Mouse (Mus musculus) Patski (cell line): ENCODE results near the gene Serpinb6a. TPM values are rescaled to one million over a fixed set of nuclear protein-coding genes. Genes with fewer than 3 reads are reported as not detected.

Source experiments
- ATAC-seq: fragments of 100-300 bp; one replicate; pipeline ENCODE4 v1.8.0; 2021
- CTCF ChIA-PET: fragments of 350-600 bp; sonication (Branson Sonifier 250); formaldehyde crosslinking; loops from one replicate; lab custom pipeline; 2022; ENCODE audit warnings: inconsistent platforms; lab: Charles Lee
- POLR2A ChIA-PET: fragments of 350-600 bp; sonication (Branson Sonifier 250); formaldehyde crosslinking; loops from one replicate; lab custom pipeline; 2022; ENCODE audit warnings: antibody characterized with exemption, inconsistent platforms; lab: Charles Lee
- DNase-seq: peaks from one replicate; pipeline ENCODE4 v3.0.0-alpha.2; 2011; ENCODE audit warnings: low read depth, low spot score
- H3K27me3 ChIP-seq: fragments of 371-371 bp; one replicate; pipeline ENCODE4 v1.5.1; 2021
- CTCF ChIP-seq: fragments of 100-300 bp; IDR thresholded peaks from one replicate; pipeline ENCODE4 v1.5.1; 2021
- in situ Hi-C: fragments of 300-500 bp; cut with MboI; formaldehyde crosslinking; loops from 3 replicates; pipeline ENCODE4 v1.11.1; 2018; ENCODE audit warnings: low pct_unique_long_range_greater_than_20kb, mixed read lengths
- polyA plus RNA-seq: library from polyadenylated mRNA; unstranded; gene quantifications from one replicate; pipeline ENCODE4 v1.2.3, GENCODE M21; 2021

The Serpinb6a gene
- polyA plus RNA-seq, 1 experiment from 2014 or later, result 187 TPM

DNA sequence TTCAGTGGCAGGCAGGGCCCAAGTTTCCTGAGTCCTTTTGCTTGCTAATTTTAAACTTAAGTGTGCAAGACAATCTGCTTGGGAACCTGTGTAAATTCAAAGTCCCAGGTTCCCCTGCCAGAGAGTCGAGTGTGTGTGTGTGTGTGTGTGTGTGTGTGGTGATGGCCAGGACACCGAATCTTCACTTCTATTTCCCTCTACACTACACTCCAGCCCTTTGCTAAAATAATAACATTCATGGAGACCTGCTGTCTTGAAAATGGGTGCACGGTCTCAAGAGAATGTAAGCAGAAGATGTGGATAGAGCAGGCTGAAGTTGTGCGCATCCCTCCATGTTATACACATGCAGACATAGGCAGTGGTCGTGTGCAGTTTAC lies 35.5 kb upstream of the Serpinb6a start:
- DNase-seq (no peak), ATAC-seq (no peak)
- TF ChIP-seq CTCF, result no peak
- in situ Hi-C loops, result loop anchor here (10.0 kb wide), 2 partner anchors 597 to 837 kb away; partner anchors contain the start of gene Prpf4b
- ChIA-PET CTCF (interaction anchor here (1.5 kb wide), 1 partner anchor 42 kb away, joined by 5 read pairs; no protein-coding TSS in a partner anchor), POLR2A (interaction anchor here (1.1 kb wide), 1 partner anchor 35 kb away, joined by 3 read pairs; the partner anchor contains the start of gene Serpinb6a)
- no peaks in the 10 kb centered on the region for H3K27me3 ChIP-seq

DNA sequence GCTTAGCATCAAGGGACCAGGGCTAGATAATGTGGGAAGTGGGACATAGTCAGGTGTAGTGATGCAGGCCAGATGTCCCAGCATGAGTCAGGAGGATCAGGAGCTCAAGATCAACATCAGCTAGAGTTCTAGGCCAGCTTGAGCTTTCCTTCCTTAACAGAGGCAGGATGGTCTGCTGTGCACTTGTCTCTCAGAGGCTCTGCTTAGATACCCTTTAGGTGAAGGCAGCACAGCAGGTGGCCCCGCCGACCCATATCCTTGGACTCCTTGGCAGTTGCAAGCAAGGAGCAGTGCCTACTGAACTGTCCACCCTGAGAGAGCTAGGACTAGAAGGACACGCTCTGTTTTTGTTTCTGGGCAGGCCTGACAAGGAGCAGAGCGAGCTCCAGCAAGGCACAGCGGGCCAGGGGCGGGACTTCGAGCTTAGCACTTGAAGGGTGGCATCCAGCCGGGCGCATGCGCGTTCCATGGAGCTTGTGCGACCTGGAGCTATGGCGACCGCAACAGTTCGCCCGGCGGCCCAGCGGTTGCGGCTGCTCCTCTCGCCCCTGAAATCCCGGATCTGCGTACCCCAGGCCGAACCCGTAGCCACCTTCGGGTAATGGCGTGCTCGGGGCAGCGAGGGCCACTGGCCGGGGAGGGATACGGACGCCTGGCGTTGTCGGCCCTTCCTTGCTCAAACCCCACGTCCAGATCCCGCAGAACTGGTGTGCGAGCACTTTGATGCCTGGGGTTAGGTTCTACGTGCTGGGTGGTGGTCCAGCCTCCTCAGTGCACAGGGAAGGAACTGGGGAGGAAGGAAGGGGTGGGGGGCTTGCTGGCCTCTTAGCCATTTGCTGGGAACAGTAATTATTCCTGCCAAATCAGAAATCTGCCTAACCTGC lies 34.8 kb upstream of the Serpinb6a start, which contains the start of gene Bphl:
Gene Bphl, plus strand, starts transcription at position 426 of the 884 bp plus-strand sequence.
- ATAC-seq (peak; percentile 67), DNase-seq (peak; percentile 49)
- in situ Hi-C loops, result loop anchor here (10.0 kb wide), 2 partner anchors 597 to 837 kb away; partner anchors contain the start of gene Prpf4b
- ChIA-PET CTCF (interaction anchor here (1.3 to 1.8 kb wide), 4 partner anchors 8 to 117 kb away, joined by 3 to 6 read pairs (median 4); no protein-coding TSS in a partner anchor), POLR2A (interaction anchor here (1.2 kb wide), 1 partner anchor 125 kb away, joined by 3 read pairs; no protein-coding TSS in a partner anchor)
- H3K27me3 ChIP-seq, result no peaks in the 10 kb centered on the region
- no peak for TF ChIP-seq CTCF

DNA sequence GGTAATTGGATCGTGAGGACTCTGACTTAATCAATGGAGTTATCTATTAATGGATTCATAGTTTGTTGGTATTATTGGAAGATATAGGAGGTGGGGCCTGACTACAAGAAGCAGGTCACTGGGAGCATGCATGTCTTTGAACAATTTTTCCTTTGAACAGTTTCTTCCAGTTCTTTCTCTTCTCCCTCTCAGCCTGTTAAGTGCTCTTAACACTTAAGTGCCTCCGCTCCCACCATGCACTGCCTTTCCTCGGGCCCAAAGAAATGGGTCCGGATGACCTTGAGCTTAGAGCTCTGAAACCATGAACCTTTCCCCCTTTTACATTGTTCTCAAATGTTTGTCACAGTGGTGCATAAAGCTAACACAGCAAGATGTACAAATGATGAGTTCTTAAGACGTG lies 34.1 kb upstream of the Serpinb6a start:
- in situ Hi-C loops, result loop anchor here (10.0 kb wide), 2 partner anchors 598 to 838 kb away; partner anchors contain the start of gene Prpf4b
- H3K27me3 ChIP-seq, result no peaks in the 10 kb centered on the region
- CTCF ChIA-PET, result interaction anchor here (1.3 to 1.8 kb wide), 4 partner anchors 8 to 118 kb away, joined by 3 to 6 read pairs (median 4); no protein-coding TSS in a partner anchor
- ATAC-seq (no peak), DNase-seq (no peak)
- POLR2A ChIA-PET, result interaction anchor here (1.2 kb wide), 1 partner anchor 126 kb away, joined by 3 read pairs; no protein-coding TSS in a partner anchor
- TF ChIP-seq CTCF, result no peak

GRCm38 (mm10) chr13:34035424-34035823 lies 32.8 kb upstream of the Serpinb6a start:
- ATAC-seq (no peak), DNase-seq (no peak)
- no peak for TF ChIP-seq CTCF
- ChIA-PET POLR2A (no interaction called here), CTCF (no interaction called here)
- in situ Hi-C loops, result loop anchor here (10.0 kb wide), 2 partner anchors 599 to 839 kb away; partner anchors contain the start of gene Prpf4b
- no peaks in the 10 kb centered on the region for H3K27me3 ChIP-seq

DNA sequence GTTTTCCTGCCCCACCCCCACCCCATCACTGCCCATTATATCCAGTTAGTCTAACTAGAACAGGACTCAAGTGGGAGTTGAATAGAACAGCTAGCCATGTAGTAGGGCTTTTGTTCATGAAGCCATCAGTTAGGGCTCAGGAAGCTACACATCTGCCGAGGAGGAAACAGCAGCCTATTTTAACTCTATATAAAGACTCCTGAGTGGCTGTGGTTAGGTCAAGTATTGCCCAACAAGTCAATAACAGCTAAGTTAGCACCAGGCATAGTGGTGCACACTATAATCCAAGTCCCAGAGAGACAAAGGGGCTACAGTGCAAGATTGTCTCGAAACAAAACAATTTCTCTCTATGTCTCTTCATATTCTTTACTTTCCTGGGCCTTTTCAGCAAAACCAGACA lies 29.4 kb upstream of the Serpinb6a start:
- in situ Hi-C loops, result loop anchor here (10.0 kb wide), 2 partner anchors 603 to 843 kb away; partner anchors contain the start of gene Prpf4b
- ChIA-PET CTCF (no interaction called here), POLR2A (no interaction called here)
- ATAC-seq (no peak), DNase-seq (no peak)
- H3K27me3 ChIP-seq, result no peaks in the 10 kb centered on the region
- no peak for TF ChIP-seq CTCF

DNA sequence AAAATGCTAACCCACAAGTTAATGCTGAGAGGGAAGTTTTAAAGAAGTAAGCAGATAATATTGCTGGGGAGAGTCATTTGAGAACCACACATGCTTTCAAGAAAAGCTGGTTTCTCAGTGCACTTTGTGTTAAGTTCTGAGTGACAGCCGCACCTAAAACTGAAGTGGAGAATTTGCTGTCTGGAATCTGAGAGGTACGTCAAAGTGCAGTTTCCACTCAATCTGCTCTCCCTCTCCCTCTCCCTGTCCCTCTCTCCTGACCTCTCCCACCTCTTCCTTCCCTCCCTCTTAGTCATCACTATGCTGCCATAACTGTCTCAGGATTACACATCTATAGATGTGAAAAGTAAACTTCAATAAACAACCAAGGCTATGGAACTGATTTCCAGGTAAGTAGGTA lies 19.4 kb upstream of the Serpinb6a start:
- ATAC-seq (no peak), DNase-seq (no peak)
- ChIA-PET CTCF (no interaction called here), POLR2A (no interaction called here)
- in situ Hi-C loops, result no loop called here
- no peaks in the 10 kb centered on the region for H3K27me3 ChIP-seq
- no peak for TF ChIP-seq CTCF

DNA sequence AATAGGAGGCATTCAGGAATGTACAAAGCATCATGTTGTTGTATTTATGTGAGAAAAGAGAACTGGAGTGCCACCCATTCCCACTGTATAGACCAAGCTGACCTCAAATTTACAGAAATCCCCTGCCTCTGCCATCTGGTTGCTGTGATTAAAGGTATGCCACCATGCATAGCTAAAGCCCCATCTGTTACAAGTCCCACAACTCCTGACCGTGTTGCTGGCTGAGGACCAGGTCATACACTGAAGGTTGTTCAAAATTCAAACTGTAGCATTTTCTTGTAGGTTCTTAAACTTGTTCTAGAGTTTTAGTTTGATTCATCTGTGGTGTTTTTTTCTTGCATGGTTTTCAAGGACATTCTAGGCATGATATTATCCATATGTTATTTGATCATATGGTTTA lies 15.9 kb upstream of the Serpinb6a start:
- DNase-seq (no peak), ATAC-seq (no peak)
- no peak for TF ChIP-seq CTCF
- H3K27me3 ChIP-seq, result no peaks in the 10 kb centered on the region
- in situ Hi-C loops, result no loop called here
- POLR2A ChIA-PET, result no interaction called here
- CTCF ChIA-PET, result no interaction called here

GRCm38 (mm10) chr13:34016927-34017569 lies 14.5 kb upstream of the Serpinb6a start:
- no peak for ATAC-seq
- POLR2A ChIA-PET, result no interaction called here
- CTCF ChIA-PET, result no interaction called here
- no peak for DNase-seq
- in situ Hi-C loops, result no loop called here
- no peaks in the 10 kb centered on the region for H3K27me3 ChIP-seq
- no peak for TF ChIP-seq CTCF

GRCm38 (mm10) chr13:34007234-34007633 lies 4.6 kb upstream of the Serpinb6a start:
- POLR2A ChIA-PET, result no interaction called here
- CTCF ChIA-PET, result no interaction called here
- in situ Hi-C loops, result no loop called here
- no peak for TF ChIP-seq CTCF
- no peak for DNase-seq
- no peak for ATAC-seq
- H3K27me3 ChIP-seq, result no peaks in the 10 kb centered on the region

GRCm38 (mm10) chr13:34003058-34003457 lies 464 bp upstream of the Serpinb6a start:
- no peaks in the 10 kb centered on the region for H3K27me3 ChIP-seq
- in situ Hi-C loops, result loop anchor here (5.0 kb wide), 1 partner anchor 1151 kb away; the partner anchor contains the start of gene Serpinb1a
- no peak for TF ChIP-seq CTCF
- ChIA-PET POLR2A (interaction anchor here (1.1 kb wide), 1 partner anchor 35 kb away, joined by 3 read pairs; no protein-coding TSS in a partner anchor), CTCF (interaction anchor here (2.1 to 3.7 kb wide), 2 partner anchors 40 to 46 kb away, joined by 5 to 17 read pairs; no protein-coding TSS in a partner anchor)
- DNase-seq, result no peak
- ATAC-seq, result no peak
